Mouse (Mus musculus) ES-E14 (cell line): ENCODE measurements around the gene Pnpla2. TPM values are rescaled to one million over a fixed set of nuclear protein-coding genes. Genes with fewer than 3 reads are reported as not detected.

ENCODE experiments used
- DNase-seq: peaks from one replicate; pipeline ENCODE4 v3.0.0-alpha.2; 2013; ENCODE audit warnings: low read depth, low spot score
- H3K27ac ChIP-seq: 2 replicates; pipeline ENCODE4 v1.5.1; 2012; ENCODE audit warnings: low read depth, mild to moderate bottlenecking, low read length, moderate library complexity, mixed read lengths; ENCODE audit not compliant: poor library complexity, insufficient read depth, severe bottlenecking
- H3K36me3 ChIP-seq: 2 replicates; pipeline ENCODE4 v1.6.1; 2012; ENCODE audit warnings: mild to moderate bottlenecking, low read length, moderate library complexity, mixed read lengths; ENCODE audit not compliant: control insufficient read depth, poor library complexity, insufficient read depth, severe bottlenecking
- H3K4me1 ChIP-seq, 2 experiments: fragments of 150-350 bp in 1 of 2; sonication (generic) in 1 of 2; 2 replicates each; pipeline ENCODE4 v1.6.1; 2012; ENCODE audit warnings: low read length in 2 of 2, mild to moderate bottlenecking in 1 of 2, mixed read lengths in 1 of 2; ENCODE audit not compliant: control insufficient read depth in 2 of 2, insufficient read depth in 2 of 2, poor library complexity in 1 of 2
- H3K4me3 ChIP-seq, 2 experiments: fragments of 150-350 bp in 1 of 2; sonication (generic) in 1 of 2; 2 replicates each; pipeline ENCODE4 v1.5.1; 2012; ENCODE audit warnings: low read length in 2 of 2, low read depth in 1 of 2, mild to moderate bottlenecking in 1 of 2, mixed read lengths in 1 of 2; ENCODE audit not compliant: insufficient read depth in 1 of 2, poor library complexity in 1 of 2, severe bottlenecking in 1 of 2
- H3K9ac ChIP-seq: 2 replicates; pipeline ENCODE4 v1.6.1; 2012; ENCODE audit warnings: low read depth, mild to moderate bottlenecking, low read length, mixed read lengths; ENCODE audit not compliant: poor library complexity, insufficient read depth, severe bottlenecking
- H3K9me3 ChIP-seq: fragments of 150-350 bp; sonication (generic); 2 replicates; pipeline ENCODE4 v1.6.1; 2012; ENCODE audit warnings: low read depth, mild to moderate bottlenecking, low read length; ENCODE audit not compliant: control insufficient read depth, insufficient read depth
- CHD2 ChIP-seq: IDR thresholded peaks from 2 replicates; pipeline ENCODE4 v1.6.1; 2014; ENCODE audit warnings: mild to moderate bottlenecking, low read depth, low read length, inconsistent platforms
- HCFC1 ChIP-seq: IDR thresholded peaks from 2 replicates; pipeline ENCODE4 v1.6.1; 2012; ENCODE audit warnings: low read length, inconsistent platforms, borderline replicate concordance; ENCODE audit not compliant: insufficient read depth
- MAFK ChIP-seq: IDR thresholded peaks from 2 replicates; pipeline ENCODE4 v1.6.1; 2014; ENCODE audit warnings: mild to moderate bottlenecking, low read depth, low read length, inconsistent platforms; ENCODE audit not compliant: insufficient read depth
- ZC3H11A ChIP-seq: IDR thresholded peaks from 2 replicates; pipeline ENCODE4 v1.6.1; 2012; ENCODE audit warnings: low read depth, mild to moderate bottlenecking, inconsistent platforms, low read length, borderline replicate concordance
- ZNF384 ChIP-seq: IDR thresholded peaks from 2 replicates; pipeline ENCODE4 v1.6.1; 2012; ENCODE audit warnings: low read depth, low read length, inconsistent platforms
- in situ Hi-C, 2 experiments: fragments of 600-800 bp; cut with MboI; formaldehyde crosslinking; loops; one replicate each; pipeline ENCODE4 v1.15.1; 2025; ENCODE audit warnings: low sequenced_read_pairs in 2 of 2, inconsistent platforms in 1 of 2; ENCODE audit not compliant: unreplicated experiment in 2 of 2
- total RNA-seq: library from RNA; depleted of rRNA; stranded (reverse); fragments of 300-350 nt; gene quantifications from 2 replicates; pipeline ENCODE4 v1.2.3, GENCODE M21; 2012

Gene Pnpla2
- total RNA-seq, 1 experiment = 12.7 TPM

DNA sequence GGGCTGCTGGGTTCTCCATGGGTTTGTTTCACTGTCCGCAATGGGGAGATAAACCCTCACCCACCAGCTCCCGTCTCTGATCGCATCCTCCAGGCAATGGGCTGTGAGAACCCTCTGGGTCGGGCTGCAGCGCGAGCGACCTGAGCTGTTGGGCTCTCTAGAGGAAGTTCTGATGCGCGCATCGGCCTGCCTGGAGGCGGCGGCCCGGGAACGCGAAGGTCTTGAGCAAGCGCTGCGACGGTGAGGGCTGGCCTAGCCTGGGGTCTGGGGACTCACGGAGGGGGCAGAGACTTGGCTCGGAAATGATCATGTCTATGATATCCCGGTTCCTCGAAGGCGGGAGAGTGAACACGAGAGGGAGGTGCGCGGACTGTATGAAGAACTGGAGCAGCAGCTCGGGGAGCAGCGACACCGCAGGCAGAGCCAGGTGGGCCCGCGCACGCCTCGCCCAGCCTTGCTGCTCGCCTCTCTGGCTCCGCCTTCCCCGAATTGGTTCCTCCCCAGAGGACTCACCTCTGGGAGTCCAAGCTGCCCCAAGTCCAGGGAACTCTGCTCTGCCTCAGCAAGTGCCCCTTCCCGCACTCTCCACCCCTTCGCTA, 9.7 kb downstream of the Pnpla2 start:
- Histone ChIP-seq H3K4me1 (peaks cover 4 to 48% of the 10 kb centered on the region in 2 experiments; a peak in 3 of 4 replicates), H3K27ac (no peak overlapping the region), H3K4me3 (peak overlapping the region; percentile 45 to 60), H3K9me3 (no peaks in the 10 kb centered on the region), H3K36me3 (peaks cover 6% of the 10 kb centered on the region; the same call in 1 of the 2 replicates), H3K9ac (peak overlapping the region; percentile 43; the same call in 1 of the 2 replicates)
- TF ChIP-seq ZNF384 (no peak), HCFC1 (no peak), MAFK (no peak), CHD2 (no peak), ZC3H11A (no peak)
- in situ Hi-C loops = no loop called here
- DNase-seq = no peak

DNA sequence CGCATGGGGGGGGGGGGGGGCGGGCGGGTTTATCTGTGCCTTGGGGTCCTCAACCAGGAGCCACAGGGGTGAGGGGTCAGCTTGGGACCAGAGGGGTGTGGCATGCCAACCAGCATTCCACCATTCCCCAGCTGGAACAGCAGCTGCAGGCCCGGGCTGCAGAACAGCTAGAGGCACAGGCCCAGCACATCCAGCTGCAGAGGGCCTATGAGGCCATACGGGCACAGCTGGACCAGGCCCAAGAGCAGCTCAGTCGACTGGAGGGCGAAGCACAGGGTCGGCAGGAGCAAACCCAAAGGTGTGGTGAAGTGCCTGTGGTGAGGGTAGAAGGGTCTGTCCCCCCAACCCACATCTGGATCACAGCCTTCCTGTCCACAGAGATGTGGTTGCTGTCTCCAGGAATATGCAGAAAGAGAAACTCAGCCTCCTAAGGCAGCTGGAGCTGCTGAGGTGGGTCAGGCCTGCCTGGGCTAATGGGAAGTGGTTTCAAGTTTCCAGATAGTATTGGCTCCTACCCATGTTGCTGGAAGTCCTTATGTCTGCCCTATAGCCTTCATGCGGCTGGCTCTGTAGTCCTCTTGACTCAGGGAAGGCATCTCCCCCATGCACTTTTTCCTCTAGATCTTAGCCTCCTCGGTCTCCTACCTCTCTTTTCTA, 10.5 kb downstream of the Pnpla2 start:
- Histone ChIP-seq H3K9ac (no peak overlapping the region), H3K36me3 (peaks cover 14% of the 10 kb centered on the region), H3K4me3 (no peak overlapping the region), H3K27ac (no peak overlapping the region), H3K9me3 (no peaks in the 10 kb centered on the region), H3K4me1 (peaks cover 4 to 49% of the 10 kb centered on the region in 2 experiments; a peak in 3 of 4 replicates)
- no peak for TF ChIP-seq CHD2
- TF ChIP-seq HCFC1 = no peak
- TF ChIP-seq ZC3H11A = no peak
- no peak for TF ChIP-seq MAFK
- no peak for TF ChIP-seq ZNF384
- DNase-seq = no peak
- in situ Hi-C loops = no loop called here

DNA sequence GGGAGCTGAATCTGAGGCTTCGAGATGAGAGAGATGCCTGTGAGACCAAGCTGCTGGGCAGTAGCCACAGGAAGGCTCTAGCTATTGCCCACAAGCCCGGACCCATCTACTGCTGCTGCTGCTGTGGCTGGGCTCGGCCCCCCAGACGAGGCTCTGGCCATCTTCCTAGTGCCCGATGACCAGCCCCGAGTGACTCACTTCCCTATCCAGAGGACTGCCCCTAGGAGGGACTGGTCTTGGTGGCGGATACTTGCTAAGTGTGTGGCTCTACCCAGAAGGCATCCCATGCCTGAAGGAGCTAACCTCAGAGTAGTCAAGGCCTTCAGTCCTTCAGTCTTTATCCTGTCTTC, 11.0 kb downstream of the Pnpla2 start:
- Histone ChIP-seq H3K27ac (no peak overlapping the region), H3K9ac (no peak overlapping the region; the same call in 1 of the 2 replicates), H3K9me3 (no peaks in the 10 kb centered on the region), H3K4me3 (no peak overlapping the region), H3K4me1 (peaks cover 4 to 46% of the 10 kb centered on the region in 2 experiments; a peak in 3 of 4 replicates), H3K36me3 (peaks cover 16% of the 10 kb centered on the region)
- DNase-seq = no peak
- TF ChIP-seq ZC3H11A (no peak), ZNF384 (no peak), HCFC1 (no peak), MAFK (no peak), CHD2 (no peak)
- in situ Hi-C loops = no loop called here

DNA sequence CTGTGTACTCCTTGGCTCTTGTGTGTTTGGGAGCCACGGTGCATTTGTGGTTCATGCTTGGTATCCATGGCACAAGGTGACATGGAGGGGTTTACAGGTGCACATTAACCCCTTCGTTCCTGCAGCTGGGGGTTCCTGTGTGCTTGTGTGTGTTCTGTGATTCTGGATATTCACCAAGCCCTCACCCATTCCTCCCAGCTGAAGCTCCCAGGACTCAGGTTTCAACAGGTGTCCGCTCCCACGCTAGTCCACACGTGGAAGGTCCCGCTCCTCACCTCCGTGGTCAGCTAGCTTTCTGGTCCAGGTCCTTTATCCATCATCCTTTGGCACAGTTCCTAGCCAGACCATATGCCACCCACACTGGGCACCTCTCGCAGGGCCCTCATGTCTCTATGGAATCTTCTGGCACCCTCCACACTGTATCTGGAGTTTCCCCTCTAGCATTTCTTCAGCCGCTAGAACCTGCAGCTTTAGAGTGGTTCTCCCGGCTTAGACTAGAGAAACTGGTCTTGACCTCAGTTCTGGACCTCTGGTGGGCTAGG, 11.7 kb downstream of the Pnpla2 start:
- Histone ChIP-seq H3K9ac (peak overlapping the region; percentile 72; the same call in 1 of the 2 replicates), H3K27ac (peak overlapping the region; percentile 10; the same call in 1 of the 2 replicates), H3K9me3 (no peaks in the 10 kb centered on the region), H3K4me1 (peaks cover 4 to 45% of the 10 kb centered on the region in 2 experiments; a peak in 3 of 4 replicates), H3K36me3 (peaks cover 21% of the 10 kb centered on the region), H3K4me3 (peak overlapping the region; percentile 75 to 89)
- no peak for DNase-seq
- in situ Hi-C loops = no loop called here
- no peak for TF ChIP-seq ZC3H11A
- TF ChIP-seq MAFK = no peak
- TF ChIP-seq ZNF384 = no peak
- no peak for TF ChIP-seq CHD2
- no peak for TF ChIP-seq HCFC1
